Mouse (Mus musculus) ovary, postnatal 10 days (tissue): Measurements from ENCODE around the gene Foxa1.

Experiments
- DNase-seq: peaks from one replicate; pipeline ENCODE4 v3.0.0; 2022; ENCODE audit warnings: low spot score

Foxa1 gene

GRCm38 (mm10) chr12:57541118-57541517 lies 5.6 kb downstream of the Foxa1 start:
- no peak for DNase-seq

- no peak for DNase-seq
Observed at GRCm38 (mm10) chr12:57539551-57539985, 7.1 kb downstream of the Foxa1 start.

GRCm38 (mm10) chr12:57538588-57539550 lies 7.8 kb downstream of the Foxa1 start:
- DNase-seq: no peak

- no peak for DNase-seq
Observed at GRCm38 (mm10) chr12:57537791-57538587, 8.7 kb downstream of the Foxa1 start.

- DNase-seq: no peak
Observed at GRCm38 (mm10) chr12:57536909-57537670, 9.6 kb downstream of the Foxa1 start.

- no peak for DNase-seq
Observed at GRCm38 (mm10) chr12:57536056-57536908, 10.4 kb downstream of the Foxa1 start.

GRCm38 (mm10) chr12:57534879-57535611 lies 11.7 kb downstream of the Foxa1 start:
- DNase-seq: no peak

GRCm38 (mm10) chr12:57534517-57534878 lies 12.2 kb downstream of the Foxa1 start:
- DNase-seq: no peak

- DNase-seq: no peak
Observed at GRCm38 (mm10) chr12:57530474-57530873, 16.2 kb downstream of the Foxa1 start.

- no peak for DNase-seq
Observed at GRCm38 (mm10) chr12:57528335-57528734, 18.4 kb downstream of the Foxa1 start.

- DNase-seq: no peak
Observed at GRCm38 (mm10) chr12:57515702-57516377, 30.9 kb downstream of the Foxa1 start.

- DNase-seq: no peak
Observed at GRCm38 (mm10) chr12:57514552-57514951, 32.2 kb downstream of the Foxa1 start.

- DNase-seq: no peak
Observed at GRCm38 (mm10) chr12:57511560-57511959, 35.2 kb downstream of the Foxa1 start.

GRCm38 (mm10) chr12:57511127-57511526 lies 35.6 kb downstream of the Foxa1 start:
- DNase-seq: no peak

GRCm38 (mm10) chr12:57509726-57510125 lies 37.0 kb downstream of the Foxa1 start:
- DNase-seq: no peak

- no peak for DNase-seq
Observed at GRCm38 (mm10) chr12:57508938-57509337, 37.8 kb downstream of the Foxa1 start.

GRCm38 (mm10) chr12:57505329-57505728 lies 41.4 kb downstream of the Foxa1 start:
- DNase-seq: no peak

GRCm38 (mm10) chr12:57500246-57500645 lies 46.5 kb downstream of the Foxa1 start:
- DNase-seq: no peak

- no peak for DNase-seq
Observed at GRCm38 (mm10) chr12:57496347-57497119, 50.2 kb downstream of the Foxa1 start.
